Mouse (Mus musculus) lung, adult 2 months (tissue): ENCODE data around the gene Atp5h.

Experiments
- CTCF ChIP-seq: fragments of 200-500 bp; IDR thresholded peaks from 2 replicates; pipeline ENCODE4 v1.5.1; 2011; ENCODE audit warnings: mild to moderate bottlenecking, low read length, control low read depth; ENCODE audit not compliant: insufficient read depth
- POLR2A ChIP-seq: fragments of 200-500 bp; IDR thresholded peaks from 2 replicates; pipeline ENCODE4 v1.6.1; 2011; ENCODE audit warnings: low read depth, mild to moderate bottlenecking, control low read depth, low read length, borderline replicate concordance; ENCODE audit errors: extremely low read depth

DNA sequence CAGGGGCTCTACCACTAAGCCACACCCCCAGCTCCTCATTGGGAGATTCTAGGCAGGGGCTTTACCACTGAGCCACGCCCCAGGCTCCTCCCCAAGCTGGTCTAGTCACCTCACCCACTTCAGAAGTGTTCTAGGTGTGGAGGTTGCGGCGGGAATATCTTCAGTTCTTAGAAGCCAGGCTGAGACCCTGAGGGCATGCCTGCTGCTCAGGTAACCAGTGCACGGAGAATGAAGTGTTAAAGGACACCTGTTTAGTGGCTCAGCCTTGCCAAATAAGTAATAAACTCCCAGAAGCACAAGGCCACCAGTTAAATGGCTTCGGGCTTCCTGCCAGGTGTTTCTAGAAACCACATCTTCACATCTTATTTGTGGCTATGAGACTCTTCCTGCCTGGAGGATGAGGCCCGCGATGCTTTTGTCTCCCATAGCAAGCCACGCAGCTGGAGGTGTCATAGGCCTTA lies 32.0 kb upstream of the Atp5h start:
- TF ChIP-seq CTCF = no peak
- no peak for TF ChIP-seq POLR2A
